Mouse (Mus musculus): ENCODE data around the gene Galns.

GRCm38 (mm10) chr8:122593240-122593639, 18.0 kb downstream of the Galns start:
- TF ChIP-seq EP300 (IDR thresholded peaks at IDR 0.05; ENCODE audit: low read depth), result no peak
- no peak for TF ChIP-seq CTCF (IDR thresholded peaks at IDR 0.05; ENCODE audit: low read depth)

Data from liver, postnatal 0 days (tissue).